Mouse (Mus musculus): ENCODE results near the gene Gss.

Gene Gss

GRCm38 (mm10) chr2:155592137-155592853 is at the start of gene Gss:
Gene Gss (minus strand): TSS chr2:155592810.
- CTCF ChIA-PET, result no interaction called here

GRCm38 (mm10) chr2:155641540-155642472 is 49.2 kb upstream of the Gss start:
- CTCF ChIA-PET, result no interaction called here

- CTCF ChIA-PET, result no interaction called here
Measured at GRCm38 (mm10) chr2:155640656-155641055, 48.0 kb upstream of the Gss start.

GRCm38 (mm10) chr2:155637411-155637810 is 44.8 kb upstream of the Gss start:
- CTCF ChIA-PET, result no interaction called here

- CTCF ChIA-PET, result no interaction called here
Measured at GRCm38 (mm10) chr2:155636881-155637280, 44.3 kb upstream of the Gss start.

GRCm38 (mm10) chr2:155635961-155636360 is 43.4 kb upstream of the Gss start:
- CTCF ChIA-PET, result no interaction called here

- CTCF ChIA-PET, result interaction anchor here (0.7 kb wide), 1 partner anchor 121 kb away, joined by 3 read pairs; no protein-coding TSS in a partner anchor
Measured at GRCm38 (mm10) chr2:155634562-155634961, 42.0 kb upstream of the Gss start.

GRCm38 (mm10) chr2:155633731-155634130 is 41.1 kb upstream of the Gss start:
- CTCF ChIA-PET, result interaction anchor here (0.7 kb wide), 1 partner anchor 120 kb away, joined by 3 read pairs; no protein-coding TSS in a partner anchor

- CTCF ChIA-PET, result no interaction called here
Measured at GRCm38 (mm10) chr2:155633121-155633520, 40.5 kb upstream of the Gss start.

GRCm38 (mm10) chr2:155632138-155632936 is 39.7 kb upstream of the Gss start:
- CTCF ChIA-PET, result interaction anchor here (0.6 kb wide), 1 partner anchor 133 kb away, joined by 3 read pairs; no protein-coding TSS in a partner anchor

- CTCF ChIA-PET, result no interaction called here
Measured at GRCm38 (mm10) chr2:155630590-155631416, 38.2 kb upstream of the Gss start.

- CTCF ChIA-PET, result no interaction called here
Measured at GRCm38 (mm10) chr2:155630153-155630552, 37.5 kb upstream of the Gss start.

- CTCF ChIA-PET, result no interaction called here
Measured at GRCm38 (mm10) chr2:155629231-155629661, 36.6 kb upstream of the Gss start.

- CTCF ChIA-PET, result no interaction called here
Measured at GRCm38 (mm10) chr2:155628519-155628918, 35.9 kb upstream of the Gss start.

GRCm38 (mm10) chr2:155628112-155628511 is 35.5 kb upstream of the Gss start:
- CTCF ChIA-PET, result no interaction called here

GRCm38 (mm10) chr2:155627030-155627738 is 34.6 kb upstream of the Gss start:
- CTCF ChIA-PET, result interaction anchor here (0.5 to 0.6 kb wide), 2 partner anchors 698 to 799 kb away, joined by 3 read pairs; no protein-coding TSS in a partner anchor

GRCm38 (mm10) chr2:155626277-155626676 is 33.7 kb upstream of the Gss start:
- CTCF ChIA-PET, result interaction anchor here (0.5 kb wide), 1 partner anchor 800 kb away, joined by 3 read pairs; no protein-coding TSS in a partner anchor

GRCm38 (mm10) chr2:155624730-155625129 is 32.1 kb upstream of the Gss start:
- CTCF ChIA-PET, result no interaction called here

GRCm38 (mm10) chr2:155623996-155624395 is 31.4 kb upstream of the Gss start:
- CTCF ChIA-PET, result interaction anchor here (0.7 kb wide), 1 partner anchor 178 kb away, joined by 3 read pairs; no protein-coding TSS in a partner anchor

GRCm38 (mm10) chr2:155622606-155623005 is 30.0 kb upstream of the Gss start:
- CTCF ChIA-PET, result no interaction called here
